Mouse (Mus musculus): ENCODE results near the gene Mbd5. TPM values are rescaled to one million over a fixed set of nuclear protein-coding genes. Genes with fewer than 3 reads are reported as not detected.

The Mbd5 gene
- total and polyA plus RNA-seq, 2 experiments from 2014 or later = 25.1 to 27.7 TPM

GRCm38 (mm10) chr2:49040481-49040880 lies 91.2 kb downstream of the Mbd5 start:
- H3K4me2 ChIP-seq (ENCODE audit: low read depth, low read length, poor library complexity, severe bottlenecking) = no peak overlapping the region
- TF ChIP-seq CTCF (IDR thresholded peaks at IDR 0.05) = no peak
- WGBS = 86% methylated on average over 3 of the region's 3 CpGs
- no peaks in the 10 kb centered on the region for H3K27me3 ChIP-seq (ENCODE audit: insufficient read depth, low read length)
- no peak overlapping the region for H3K4me3 ChIP-seq (ENCODE audit: low read depth, low read length)
- no peak overlapping the region for H3K9ac ChIP-seq (replicated peaks; ENCODE audit: low read length, poor library complexity, severe bottlenecking)
- no peaks in the 10 kb centered on the region for H3K4me1 ChIP-seq (ENCODE audit: insufficient read depth, low read length)
- H3K36me3 ChIP-seq (ENCODE audit: insufficient read depth, low read length) = no peaks in the 10 kb centered on the region
- H3K27ac ChIP-seq (ENCODE audit: low read depth, low read length) = no peak overlapping the region
- DNase-seq (ENCODE audit: low spot score) (no peak), ATAC-seq (ENCODE audit: low FRiP score) (no peak)
- H3K9me3 ChIP-seq (ENCODE audit: low read length) = 0 out of 2 replicates have a peak, but pooled peaks cover 5% of the 10 kb centered on the region

GRCm38 (mm10) chr2:49050030-49050429 lies 100.7 kb downstream of the Mbd5 start:
- no peaks in the 10 kb centered on the region for H3K36me3 ChIP-seq (ENCODE audit: insufficient read depth, low read length)
- H3K4me3 ChIP-seq (ENCODE audit: low read depth, low read length) = no peak overlapping the region
- ATAC-seq (ENCODE audit: low FRiP score) (no peak), DNase-seq (ENCODE audit: low spot score) (no peak)
- WGBS = 96% methylated on average over 4 of the region's 4 CpGs
- no peak for TF ChIP-seq CTCF (IDR thresholded peaks at IDR 0.05)
- no peak overlapping the region for H3K4me2 ChIP-seq (ENCODE audit: low read depth, low read length, poor library complexity, severe bottlenecking)
- H3K4me1 ChIP-seq (ENCODE audit: insufficient read depth, low read length) = no peaks in the 10 kb centered on the region
- H3K9me3 ChIP-seq (ENCODE audit: low read length) = no peaks in the 10 kb centered on the region
- H3K9ac ChIP-seq (replicated peaks; ENCODE audit: low read length, poor library complexity, severe bottlenecking) = no peak overlapping the region
- H3K27ac ChIP-seq (ENCODE audit: low read depth, low read length) = no peak overlapping the region
- H3K27me3 ChIP-seq (ENCODE audit: insufficient read depth, low read length) = no peaks in the 10 kb centered on the region

GRCm38 (mm10) chr2:49067886-49068285 lies 118.6 kb downstream of the Mbd5 start:
- ATAC-seq (ENCODE audit: low FRiP score) = no peak
- no peak overlapping the region for H3K27ac ChIP-seq (ENCODE audit: low read depth, low read length)
- no peaks in the 10 kb centered on the region for H3K4me1 ChIP-seq (ENCODE audit: insufficient read depth, low read length)
- no peak for TF ChIP-seq CTCF (IDR thresholded peaks at IDR 0.05)
- no peaks in the 10 kb centered on the region for H3K27me3 ChIP-seq (ENCODE audit: insufficient read depth, low read length)
- no peaks in the 10 kb centered on the region for H3K9me3 ChIP-seq (ENCODE audit: low read length)
- no peak for DNase-seq (ENCODE audit: low spot score)
- no peak overlapping the region for H3K4me2 ChIP-seq (ENCODE audit: low read depth, low read length, poor library complexity, severe bottlenecking)
- H3K9ac ChIP-seq (replicated peaks; ENCODE audit: low read length, poor library complexity, severe bottlenecking) = no peak overlapping the region
- H3K36me3 ChIP-seq (ENCODE audit: insufficient read depth, low read length) = no peaks in the 10 kb centered on the region
- no peak overlapping the region for H3K4me3 ChIP-seq (ENCODE audit: low read depth, low read length)

GRCm38 (mm10) chr2:49084966-49085365 lies 135.7 kb downstream of the Mbd5 start:
- no peak overlapping the region for H3K4me2 ChIP-seq (ENCODE audit: low read depth, low read length, poor library complexity, severe bottlenecking)
- WGBS = 79% methylated on average over 4 of the region's 4 CpGs
- TF ChIP-seq CTCF (IDR thresholded peaks at IDR 0.05) = no peak
- no peak overlapping the region for H3K9ac ChIP-seq (replicated peaks; ENCODE audit: low read length, poor library complexity, severe bottlenecking)
- H3K9me3 ChIP-seq (ENCODE audit: low read length) = no peaks in the 10 kb centered on the region
- H3K27ac ChIP-seq (ENCODE audit: low read depth, low read length) = no peak overlapping the region
- DNase-seq (ENCODE audit: low spot score) (no peak), ATAC-seq (ENCODE audit: low FRiP score) (no peak)
- H3K4me3 ChIP-seq (ENCODE audit: low read depth, low read length) = no peak overlapping the region
- H3K27me3 ChIP-seq (ENCODE audit: insufficient read depth, low read length) = no peaks in the 10 kb centered on the region
- no peaks in the 10 kb centered on the region for H3K4me1 ChIP-seq (ENCODE audit: insufficient read depth, low read length)
- no peaks in the 10 kb centered on the region for H3K36me3 ChIP-seq (ENCODE audit: insufficient read depth, low read length)

- H3K4me3 ChIP-seq (ENCODE audit: low read depth, low read length) = no peak overlapping the region
- 94% methylated on average over 4 of the region's 4 CpGs for WGBS
These were observed 141.5 kb downstream of the Mbd5 start for GRCm38 (mm10) chr2:49090771-49091170.

GRCm38 (mm10) chr2:49096765-49097164 lies 147.5 kb downstream of the Mbd5 start:
- Histone ChIP-seq H3K4me2 (ENCODE audit: low read depth, low read length, poor library complexity, severe bottlenecking) (no peak overlapping the region), H3K9ac (replicated peaks; ENCODE audit: low read length, poor library complexity, severe bottlenecking) (no peak overlapping the region), H3K4me1 (ENCODE audit: insufficient read depth, low read length) (no peaks in the 10 kb centered on the region), H3K9me3 (ENCODE audit: low read length) (no peaks in the 10 kb centered on the region), H3K27me3 (ENCODE audit: insufficient read depth, low read length) (no peaks in the 10 kb centered on the region), H3K36me3 (ENCODE audit: insufficient read depth, low read length) (no peaks in the 10 kb centered on the region), H3K27ac (ENCODE audit: low read depth, low read length) (no peak overlapping the region), H3K4me3 (ENCODE audit: low read depth, low read length) (no peak overlapping the region)
- DNase-seq (ENCODE audit: low spot score) = no peak
- TF ChIP-seq CTCF (IDR thresholded peaks at IDR 0.05) = no peak
- no peak for ATAC-seq (ENCODE audit: low FRiP score)

More at GRCm38 (mm10) chr2:49090771-49091170, 141.5 kb downstream of the Mbd5 start:
- Histone ChIP-seq H3K27me3 (ENCODE audit: insufficient read depth, low read length) (no peaks in the 10 kb centered on the region), H3K27ac (ENCODE audit: low read depth, low read length) (no peak overlapping the region), H3K36me3 (ENCODE audit: insufficient read depth, low read length) (no peaks in the 10 kb centered on the region), H3K9ac (replicated peaks; ENCODE audit: low read length, poor library complexity, severe bottlenecking) (no peak overlapping the region), H3K4me1 (ENCODE audit: insufficient read depth, low read length) (no peaks in the 10 kb centered on the region), H3K9me3 (ENCODE audit: low read length) (no peaks in the 10 kb centered on the region), H3K4me2 (ENCODE audit: low read depth, low read length, poor library complexity, severe bottlenecking) (no peak overlapping the region)
- no peak for TF ChIP-seq CTCF (IDR thresholded peaks at IDR 0.05)
- no peak for ATAC-seq (ENCODE audit: low FRiP score)
- DNase-seq (ENCODE audit: low spot score) = no peak

Data from midbrain, postnatal 0 days (tissue).